Mouse (Mus musculus) ES-CJ7 (cell line): ENCODE results near the gene Safb2.

Experiments
- DNase-seq: peaks from one replicate; pipeline ENCODE4 v3.0.0; 2011; ENCODE audit warnings: low read depth, low spot score

Safb2 gene

GRCm38 (mm10) chr17:56560131-56560530 is 24.3 kb downstream of the Safb2 start:
- no peak for DNase-seq

DNA sequence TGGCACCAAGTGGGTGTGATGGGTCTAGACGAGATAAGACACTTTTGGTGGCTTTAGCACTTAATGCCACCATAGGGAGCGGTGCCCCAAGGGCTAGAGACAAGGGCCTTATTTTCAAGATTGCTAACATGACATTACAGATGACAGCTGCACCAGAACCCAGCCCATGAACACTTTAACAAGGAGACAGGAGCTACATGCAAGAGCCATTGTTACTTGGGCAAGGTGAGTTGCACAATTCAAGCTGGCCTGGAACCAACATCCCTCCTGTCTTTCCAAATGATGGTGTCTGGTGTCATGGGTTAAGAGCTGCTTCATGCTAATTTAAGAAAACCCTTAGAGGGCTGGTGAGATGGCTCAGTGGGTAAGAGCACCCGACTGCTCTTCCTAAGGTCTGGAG is 25.0 kb downstream of the Safb2 start:
- DNase-seq: no peak

DNA sequence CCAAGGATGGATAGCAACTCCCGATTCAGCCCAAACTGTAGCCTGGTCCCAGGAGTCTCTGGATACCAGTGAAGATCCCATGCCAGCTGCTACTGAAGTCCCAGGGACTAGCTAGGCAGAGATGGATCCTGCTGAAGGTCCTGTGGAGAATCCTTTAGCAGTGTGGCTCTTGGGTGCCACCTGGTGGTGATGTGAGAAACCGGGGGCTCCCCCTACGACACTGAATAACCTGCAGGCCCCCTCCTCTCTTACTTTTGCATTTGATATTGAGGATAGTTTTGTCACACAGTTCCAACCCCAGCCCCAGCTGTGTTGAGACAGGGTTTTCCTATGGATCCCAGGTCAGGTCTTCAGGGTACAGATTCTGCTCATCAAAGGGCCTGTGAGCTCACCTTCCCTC is 25.9 kb downstream of the Safb2 start:
- DNase-seq: peak; percentile 63

- DNase-seq: no peak
These were observed 30.2 kb downstream of the Safb2 start, which contains the start of gene Gm20219 for GRCm38 (mm10) chr17:56554122-56554551. TSS of gene Gm20219 (minus strand) at chr17:56554387.

DNA sequence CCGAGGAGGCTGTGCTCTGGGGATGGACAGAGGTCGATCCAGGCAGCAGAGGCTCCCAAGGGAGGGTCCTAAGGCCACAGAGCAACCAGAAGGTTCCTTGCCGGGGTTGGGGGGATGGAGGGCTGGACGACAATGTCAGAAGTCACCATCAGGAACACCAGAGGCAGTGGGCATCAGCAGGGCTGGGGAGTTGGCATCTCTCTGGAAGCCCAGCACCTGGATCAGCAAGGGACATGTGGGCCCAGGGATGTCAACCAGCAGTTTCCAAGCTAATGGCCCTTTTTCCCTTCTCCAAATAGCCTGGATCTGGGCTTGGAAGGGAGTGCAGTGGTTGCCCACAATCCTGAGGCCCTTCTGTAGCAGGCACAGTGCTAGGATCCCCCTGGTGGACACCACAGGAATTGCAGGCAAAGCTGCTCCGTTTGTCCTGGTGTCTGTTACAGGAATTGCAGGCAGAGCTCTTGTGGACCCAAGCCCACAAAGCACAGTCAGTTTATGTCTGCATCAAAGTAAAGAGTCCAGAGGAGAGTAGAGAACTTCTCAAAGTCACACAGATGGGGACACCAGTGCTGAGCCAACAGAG is 31.5 kb downstream of the Safb2 start:
- DNase-seq: peak; percentile 89

GRCm38 (mm10) chr17:56551841-56552581 is 32.4 kb downstream of the Safb2 start:
- no peak for DNase-seq

DNA sequence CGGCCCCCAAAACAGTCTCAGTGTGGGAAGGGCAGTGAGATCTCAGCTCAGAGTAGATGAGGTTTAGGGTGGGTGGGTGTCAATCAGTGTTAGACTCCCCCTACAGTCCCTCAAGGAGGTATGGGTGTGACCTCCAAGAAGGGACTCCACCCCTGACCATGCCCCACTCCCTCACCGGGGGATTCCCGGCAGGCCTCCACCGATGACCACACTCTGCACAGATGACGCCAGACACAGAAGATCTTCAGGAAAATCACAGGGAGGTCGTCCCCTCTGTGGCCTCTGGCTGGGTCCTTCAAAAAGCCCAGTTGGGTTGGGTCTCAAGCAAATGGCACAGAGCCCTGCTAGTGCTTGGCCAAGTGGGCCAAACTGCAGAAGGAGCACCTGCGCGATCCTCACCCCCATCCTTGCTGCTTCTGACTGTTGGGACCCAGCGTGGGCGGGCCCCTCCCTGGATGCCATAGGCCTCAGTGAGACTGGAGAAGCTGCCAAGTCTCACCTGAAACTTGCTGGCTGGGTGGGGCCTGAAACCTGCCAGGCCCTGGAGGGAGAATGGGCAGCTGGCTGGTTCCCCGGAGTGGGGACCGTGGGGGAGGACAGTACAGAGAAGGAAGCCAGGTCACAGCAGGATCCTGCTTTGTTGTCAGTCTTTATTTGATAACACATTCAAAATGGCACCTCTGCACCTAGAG is 33.5 kb downstream of the Safb2 start:
- no peak for DNase-seq

GRCm38 (mm10) chr17:56548605-56549105 is 35.7 kb downstream of the Safb2 start:
- no peak for DNase-seq

DNA sequence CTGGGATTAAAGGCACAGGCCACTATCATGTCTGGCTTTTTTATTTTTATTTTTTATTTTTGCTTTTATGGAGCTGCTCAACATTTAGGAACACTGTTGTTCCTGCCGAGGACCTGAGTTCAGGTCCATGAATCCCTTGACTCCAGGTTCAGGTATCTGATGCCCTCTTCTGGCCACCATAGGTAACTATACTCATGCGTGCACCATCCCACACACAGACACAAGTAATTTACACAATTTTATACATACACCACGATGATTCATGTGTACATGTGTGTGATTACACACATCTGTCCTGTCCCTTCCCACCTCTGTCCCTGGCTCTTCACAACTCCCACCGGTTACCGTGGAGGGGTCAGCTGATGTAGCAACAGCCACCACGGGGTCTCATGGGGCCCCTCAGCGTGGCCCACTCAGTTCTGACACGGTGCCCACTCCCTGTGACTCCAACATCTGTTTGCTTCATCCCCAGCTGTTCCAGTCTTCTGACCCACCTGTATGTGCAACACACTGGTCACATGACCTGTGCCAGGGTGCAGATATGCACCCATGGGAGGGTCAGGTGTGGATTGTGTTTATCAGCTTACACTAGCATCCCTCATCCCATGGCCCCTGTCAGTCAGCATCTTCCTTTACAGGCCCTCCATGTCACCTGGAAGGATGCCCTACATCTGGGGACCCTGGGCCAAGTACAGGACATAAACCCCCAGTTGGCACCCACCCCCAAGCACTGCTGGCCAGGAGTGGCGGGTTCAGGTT is 36.4 kb downstream of the Safb2 start:
- peak; percentile 44 for DNase-seq

GRCm38 (mm10) chr17:56547116-56547845 is 37.1 kb downstream of the Safb2 start:
- DNase-seq: no peak

- DNase-seq: no peak
These were observed 37.8 kb downstream of the Safb2 start for GRCm38 (mm10) chr17:56546576-56546975.

GRCm38 (mm10) chr17:56545945-56546344 is 38.4 kb downstream of the Safb2 start:
- no peak for DNase-seq

- DNase-seq: no peak
These were observed 39.5 kb downstream of the Safb2 start for GRCm38 (mm10) chr17:56544699-56545387.

- DNase-seq: no peak
These were observed 40.6 kb downstream of the Safb2 start for GRCm38 (mm10) chr17:56543684-56544224.

- no peak for DNase-seq
These were observed 41.6 kb downstream of the Safb2 start for GRCm38 (mm10) chr17:56542736-56543135.

- peak; percentile 88 for DNase-seq
These were observed 43.8 kb downstream of the Safb2 start for GRCm38 (mm10) chr17:56540562-56540975.

GRCm38 (mm10) chr17:56537912-56538311 is 46.5 kb downstream of the Safb2 start:
- DNase-seq: no peak

DNA sequence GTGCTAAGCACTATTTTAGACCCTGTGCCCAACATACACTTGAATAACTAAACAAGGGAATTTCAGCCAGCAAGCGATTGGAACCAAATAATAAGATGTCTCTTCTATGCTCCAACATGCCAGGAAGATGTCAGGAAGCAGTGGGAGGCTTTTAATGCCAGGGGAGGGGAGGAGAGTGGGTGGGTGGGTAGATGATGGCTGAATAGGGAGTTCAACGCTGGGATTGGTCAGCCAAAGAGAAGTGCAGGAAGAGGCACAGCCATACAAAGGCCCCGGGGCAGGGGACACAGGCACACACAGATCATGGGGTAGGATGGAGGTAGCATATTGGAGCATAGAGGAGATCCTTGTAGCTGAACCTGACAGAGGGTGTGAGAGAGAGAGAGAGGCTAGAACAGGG is 47.5 kb downstream of the Safb2 start:
- DNase-seq: no peak

DNA sequence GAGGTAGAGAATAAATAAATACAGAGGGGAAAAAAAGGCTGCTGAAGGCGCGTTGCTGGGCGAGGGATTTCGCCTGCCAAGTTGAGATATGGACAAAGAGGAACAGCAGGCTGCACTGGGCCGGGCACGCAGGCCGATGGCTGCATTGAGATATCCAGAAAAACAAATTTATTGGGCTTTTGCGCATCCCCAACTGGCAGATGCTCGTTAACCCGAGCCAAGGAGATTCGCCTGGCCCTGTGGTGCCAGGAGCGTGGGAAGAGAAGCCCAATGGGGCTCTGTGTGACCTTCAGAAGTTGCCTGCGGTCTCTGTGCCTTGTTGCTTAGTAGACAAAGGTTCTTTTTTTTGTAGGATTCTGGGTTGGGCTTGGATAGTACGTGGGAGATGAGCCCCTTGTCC is 48.2 kb downstream of the Safb2 start:
- DNase-seq: no peak

DNA sequence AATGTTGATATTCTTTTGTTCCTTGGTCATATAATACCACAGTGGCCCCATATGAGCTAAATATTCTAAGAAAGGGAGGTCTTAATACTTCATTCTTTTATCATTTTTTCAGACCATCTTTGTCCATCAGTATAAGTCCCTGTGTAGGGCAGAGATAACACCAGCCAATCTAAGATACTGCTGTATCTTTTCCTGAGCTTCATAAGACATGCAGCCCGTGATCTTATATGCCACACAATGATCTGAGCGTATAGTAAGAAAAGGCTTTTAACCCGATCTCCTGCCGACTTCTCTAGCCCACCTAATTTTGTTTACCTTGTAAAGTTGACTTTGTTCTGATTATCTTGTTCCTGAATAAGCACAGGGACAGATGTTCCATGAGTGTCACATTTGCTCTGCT is 59.4 kb downstream of the Safb2 start:
- DNase-seq: no peak
